Mouse (Mus musculus): ENCODE measurements around the gene Tprg. TPM values are rescaled to one million over a fixed set of nuclear protein-coding genes. Genes with fewer than 3 reads are reported as not detected.

The Tprg gene
- total RNA-seq, 2 experiments from 2014 or later: not detected

- intact Hi-C loops (cut with DNase I): no loop called here
- no peak for DNase-seq (ENCODE audit: low spot score in 2 of 2)
These were observed 127.3 kb downstream of the Tprg start for GRCm38 (mm10) chr16:25413885-25414284.

- DNase-seq (ENCODE audit: low spot score in 2 of 2): no peak
- intact Hi-C loops (cut with DNase I): no loop called here
These were observed 128.6 kb downstream of the Tprg start for GRCm38 (mm10) chr16:25415186-25415585.

GRCm38 (mm10) chr16:25417875-25418630, 131.4 kb downstream of the Tprg start:
- intact Hi-C loops (cut with DNase I): no loop called here
- no peak for DNase-seq (ENCODE audit: low spot score in 2 of 2)

- intact Hi-C loops (cut with DNase I): no loop called here
- DNase-seq (ENCODE audit: low spot score in 2 of 2): no peak
These were observed 136.4 kb downstream of the Tprg start for GRCm38 (mm10) chr16:25422997-25423396.

DNA sequence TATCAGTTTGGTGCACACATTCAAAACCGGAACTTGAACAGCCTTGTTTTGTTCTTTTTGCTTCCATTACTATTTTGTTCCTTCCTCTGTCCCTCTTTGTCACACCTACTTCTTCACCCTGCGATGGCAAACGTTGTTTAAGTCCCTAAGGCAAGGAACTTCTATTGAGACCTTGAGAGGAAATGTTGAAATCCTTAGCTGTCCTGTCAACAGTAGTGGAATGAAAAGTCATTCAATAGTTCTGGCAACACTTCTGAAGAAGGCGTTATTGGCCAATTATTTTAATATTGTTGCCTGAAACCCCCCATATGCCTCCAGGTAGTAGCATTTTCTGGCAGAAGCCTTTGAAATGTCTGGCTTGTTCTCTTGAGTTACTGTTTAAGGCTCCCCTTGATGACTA, 137.4 kb downstream of the Tprg start:
- intact Hi-C loops (cut with DNase I): no loop called here
- DNase-seq (ENCODE audit: low spot score in 2 of 2): no peak

DNA sequence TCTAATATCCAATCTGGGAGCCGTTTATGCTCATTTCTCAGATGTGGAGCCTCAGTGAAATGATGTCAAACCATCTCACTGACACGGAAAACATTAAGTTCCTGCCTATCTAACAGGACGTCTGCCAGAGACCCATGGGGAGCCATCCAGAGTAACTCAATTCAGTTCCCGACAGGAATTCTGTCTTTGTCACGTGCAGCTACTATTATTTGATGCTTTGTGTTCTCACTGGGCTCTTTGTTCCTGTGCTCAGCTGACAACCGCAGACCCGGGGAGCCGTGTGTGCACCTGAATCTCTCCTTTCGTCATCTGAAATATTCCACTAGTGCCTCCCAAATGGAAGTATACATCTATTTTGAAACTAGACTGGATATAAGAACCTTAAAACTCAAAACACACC, 138.3 kb downstream of the Tprg start:
- DNase-seq (ENCODE audit: low spot score in 2 of 2): no peak
- intact Hi-C loops (cut with DNase I): no loop called here

GRCm38 (mm10) chr16:25425376-25425775, 138.8 kb downstream of the Tprg start:
- no peak for DNase-seq (ENCODE audit: low spot score in 2 of 2)
- intact Hi-C loops (cut with DNase I): no loop called here

- no peak for DNase-seq (ENCODE audit: low spot score in 2 of 2)
- intact Hi-C loops (cut with DNase I): no loop called here
These were observed 139.6 kb downstream of the Tprg start for GRCm38 (mm10) chr16:25426261-25426660.

DNA sequence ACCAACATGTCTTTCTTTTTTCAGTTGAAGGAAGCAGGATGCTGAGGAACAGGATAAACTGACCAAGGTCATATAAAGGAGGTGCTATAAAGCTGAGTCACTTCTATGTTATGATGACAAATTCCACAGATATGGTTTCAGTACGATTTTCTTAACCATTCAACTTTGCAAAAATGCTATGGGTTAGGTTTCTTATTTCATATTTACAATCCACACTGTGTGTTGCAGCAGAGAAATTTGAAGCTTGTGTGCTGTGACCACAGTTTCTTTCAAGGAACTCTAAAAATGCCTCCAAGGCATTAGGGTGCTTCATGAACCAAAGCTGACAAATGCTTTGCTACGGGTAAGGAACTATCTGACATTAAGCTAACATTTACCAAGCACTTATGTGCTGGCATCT, 153.4 kb downstream of the Tprg start:
- intact Hi-C loops (cut with DNase I): no loop called here
- no peak for DNase-seq (ENCODE audit: low spot score in 2 of 2)

DNA sequence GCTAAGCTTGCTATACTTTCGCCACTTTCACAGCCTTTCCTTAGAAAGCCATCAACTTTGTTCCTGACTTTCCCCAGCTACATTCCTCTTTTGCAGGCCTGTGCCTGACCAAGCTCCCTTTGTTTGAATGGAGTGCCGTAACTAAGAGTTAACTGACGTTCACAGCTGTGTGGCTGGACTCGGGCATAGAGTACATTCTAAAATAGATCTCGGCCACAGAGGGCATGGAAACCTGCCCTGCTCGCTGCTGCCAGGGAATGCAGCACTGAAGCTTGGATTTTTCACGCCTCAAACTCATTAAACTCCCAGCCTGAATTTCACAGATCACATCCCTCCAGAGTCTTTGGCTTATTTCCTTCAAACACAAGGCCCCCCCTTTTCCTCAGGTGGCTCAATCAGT, 159.0 kb downstream of the Tprg start:
- no peak for DNase-seq (ENCODE audit: low spot score in 2 of 2)
- intact Hi-C loops (cut with DNase I): no loop called here

DNA sequence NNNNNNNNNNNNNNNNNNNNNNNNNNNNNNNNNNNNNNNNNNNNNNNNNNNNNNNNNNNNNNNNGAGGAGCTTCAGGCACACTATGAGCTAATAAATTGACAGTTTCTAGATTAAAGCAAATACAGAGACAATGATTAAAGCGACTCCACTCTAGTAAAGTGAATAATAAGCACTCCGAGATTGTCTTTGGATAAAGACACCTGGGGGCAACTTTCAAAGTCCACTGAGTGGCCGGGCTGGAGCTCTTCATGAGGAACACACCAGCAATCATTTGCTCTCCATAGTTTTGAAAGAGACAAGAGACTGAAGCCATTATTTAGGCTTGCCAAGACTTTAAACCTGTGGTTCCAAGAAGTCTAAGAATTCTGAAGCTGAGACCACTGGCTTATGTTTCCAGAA, 164.9 kb downstream of the Tprg start:
- no peak for DNase-seq (ENCODE audit: low spot score in 2 of 2)
- intact Hi-C loops (cut with DNase I): no loop called here

GRCm38 (mm10) chr16:25464732-25465131, 178.1 kb downstream of the Tprg start:
- peak in 1 of 2 experiments; percentile 14 for DNase-seq (ENCODE audit: low spot score in 2 of 2)
- intact Hi-C loops (cut with DNase I): loop anchor here (5.0 kb wide), 1 partner anchor 87 kb away; no protein-coding TSS in a partner anchor

- peak; percentile 19 to 59 for DNase-seq (ENCODE audit: low spot score in 2 of 2)
- intact Hi-C loops (cut with DNase I): loop anchor here (5.0 kb wide), 1 partner anchor 88 kb away; no protein-coding TSS in a partner anchor
These were observed 179.0 kb downstream of the Tprg start for GRCm38 (mm10) chr16:25465435-25466139.

DNA sequence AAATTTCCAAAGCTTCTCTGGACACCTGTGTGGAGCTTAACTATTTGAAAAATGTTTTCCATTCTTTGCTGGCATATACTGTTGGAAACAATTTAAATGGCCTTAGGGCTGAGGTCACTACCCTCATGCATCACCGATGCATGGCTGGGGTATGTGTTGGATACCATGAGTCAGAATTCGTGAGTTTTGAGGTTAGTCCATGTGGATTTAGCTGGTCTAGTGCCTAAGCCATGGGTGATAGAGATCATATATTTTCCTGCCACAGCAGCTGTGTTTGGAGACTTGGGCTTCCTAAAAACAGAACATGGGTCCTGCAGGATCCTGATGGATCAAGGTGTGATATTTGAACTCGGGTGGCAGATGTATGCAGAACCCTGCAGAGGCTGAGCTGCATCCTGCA, 181.4 kb downstream of the Tprg start:
- DNase-seq (ENCODE audit: low spot score in 2 of 2): no peak
- intact Hi-C loops (cut with DNase I): loop anchor here (5.0 kb wide), 1 partner anchor 91 kb away; no protein-coding TSS in a partner anchor

DNA sequence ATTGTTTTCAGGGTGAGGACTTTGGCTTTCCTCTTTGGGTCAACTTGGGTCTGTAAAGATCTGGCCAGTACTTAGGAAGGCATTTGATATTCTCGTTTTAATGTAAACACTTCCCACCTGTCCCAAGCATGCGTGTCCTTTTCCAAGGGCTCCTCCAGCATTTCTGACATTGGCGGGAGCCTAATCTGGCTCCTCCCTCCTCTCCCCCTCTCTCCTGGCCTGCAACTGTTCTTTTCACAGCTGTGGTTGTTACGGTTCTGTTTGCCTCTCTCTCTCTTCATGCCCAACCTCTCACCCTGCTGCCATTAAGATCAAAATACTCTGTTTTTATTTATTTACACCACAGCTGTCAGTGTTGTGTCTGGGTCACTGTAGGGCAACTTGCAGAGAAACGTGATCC, 182.0 kb downstream of the Tprg start:
- no peak for DNase-seq (ENCODE audit: low spot score in 2 of 2)
- intact Hi-C loops (cut with DNase I): loop anchor here (5.0 kb wide), 1 partner anchor 91 kb away; no protein-coding TSS in a partner anchor
